In genomic region chr3:152193177-152193576, GRCm38 (mm10) we compare ENCODE assay signal across 8 mouse cellular contexts. TPM values are rescaled to one million over a fixed set of nuclear protein-coding genes. Genes with fewer than 3 reads are reported as not detected.
DNase-seq lines count a peak whose midpoint lies in the region; ATAC-seq and TF ChIP-seq lines count a peak whose summit lies in the region.

No protein-coding gene starts in this region.

- no peak for DNase-seq in heart, adult 2 months
- no peak for DNase-seq in heart, adult 18-20 months
- DNase-seq in liver, embryonic 14.5 days (ENCODE audit: low read depth in 3 of 3, low spot score in 3 of 3), result peak in 1 of 3 experiments; percentile 31
- DNase-seq in adrenal gland, postnatal 14 days, result no peak
- DNase-seq in thymus, adult 18-20 months, result no peak
- DNase-seq in spleen, adult 12 weeks (ENCODE audit: low spot score), result no peak

- H3K36me3 ChIP-seq in heart, adult 2 months (ENCODE audit: control insufficient read depth, insufficient read depth, low read length), result peaks cover 13% of the 10 kb centered on the region
- H3K36me3 ChIP-seq in forebrain, embryonic 13.5 days (ENCODE audit: poor library complexity, severe bottlenecking), result no peaks in the 10 kb centered on the region
- no peaks in the 10 kb centered on the region for H3K36me3 ChIP-seq in liver, embryonic 14.5 days (replicated peaks; ENCODE audit: control insufficient read depth, insufficient read depth, low read depth)

- no peaks in the 10 kb centered on the region for H3K79me2 ChIP-seq in heart, adult 2 months (replicated peaks; ENCODE audit: control insufficient read depth, insufficient read depth, low read length)

- peak overlapping the region; percentile 86 for H3K27ac ChIP-seq in heart, adult 2 months
- peak overlapping the region; percentile 20 for H3K27ac ChIP-seq in forebrain, embryonic 13.5 days
- peak overlapping the region; percentile 99 for H3K27ac ChIP-seq in liver, embryonic 14.5 days

- no peaks in the 10 kb centered on the region for H3K27me3 ChIP-seq in heart, adult 2 months (ENCODE audit: control insufficient read depth, insufficient read depth, low read length)
- no peaks in the 10 kb centered on the region for H3K27me3 ChIP-seq in forebrain, embryonic 13.5 days
- no peaks in the 10 kb centered on the region for H3K27me3 ChIP-seq in liver, embryonic 14.5 days (ENCODE audit: control insufficient read depth, insufficient read depth, low read length)

- no peak for TF ChIP-seq POLR2A in heart, adult 2 months (IDR thresholded peaks at IDR 0.05; ENCODE audit: insufficient read depth, low read depth, low read length)

- intact Hi-C loops in heart, adult 2 months (cut with DNase I), result loop anchor here (1.0 to 2.0 kb wide), 4 partner anchors 17 to 78 kb away; partner anchors contain the start of genes Dnajb4 and Fubp1

- ATAC-seq in CD4-positive, CD25-positive, alpha-beta regulatory T cell, adult 4 months, result peak; percentile 4
- ATAC-seq in forebrain, embryonic 13.5 days, result no peak
- ATAC-seq in liver, embryonic 14.5 days (ENCODE audit: insufficient read depth), result no peak

- peak overlapping the region; percentile 68 for H3K4me3 ChIP-seq in heart, adult 2 months
- H3K4me3 ChIP-seq in forebrain, embryonic 13.5 days, result peak overlapping the region; percentile 48
- peak overlapping the region; percentile 94 to 95 for H3K4me3 ChIP-seq in liver, embryonic 14.5 days (ENCODE audit: insufficient read depth in 1 of 2, low read depth in 2 of 2, low read length in 2 of 2)

- H3K9me3 ChIP-seq in forebrain, embryonic 13.5 days (replicated peaks), result no peaks in the 10 kb centered on the region
- H3K9me3 ChIP-seq in liver, embryonic 14.5 days (ENCODE audit: control insufficient read depth, low read length), result no peaks in the 10 kb centered on the region

- TF ChIP-seq CTCF in heart, adult 2 months (IDR thresholded peaks at IDR 0.05), result no peak
- no peak for TF ChIP-seq CTCF in liver, embryonic 14.5 days (IDR thresholded peaks at IDR 0.05; ENCODE audit: low read depth)

- peaks cover 3% of the 10 kb centered on the region for H3K4me1 ChIP-seq in heart, adult 2 months (ENCODE audit: control insufficient read depth, insufficient read depth, low read length)
- H3K4me1 ChIP-seq in forebrain, embryonic 13.5 days, result peaks cover 16% of the 10 kb centered on the region
- peaks cover 22 to 24% of the 10 kb centered on the region in 2 experiments for H3K4me1 ChIP-seq in liver, embryonic 14.5 days (replicated peaks; ENCODE audit: control insufficient read depth in 2 of 2, insufficient read depth in 2 of 2, low read length in 1 of 2)

- under 1% methylated on average over 7 of the region's 7 CpGs for WGBS in heart, adult 2 months
- WGBS in forebrain, embryonic 13.5 days, result 10% methylated on average over 7 of the region's 7 CpGs
- WGBS in liver, embryonic 14.5 days (ENCODE audit: insufficient replicate concordance), result 2% methylated on average over 7 of the region's 7 CpGs

- peak overlapping the region; percentile 58 for H3K9ac ChIP-seq in heart, adult 2 months (ENCODE audit: low read depth, low read length)
- peak overlapping the region; percentile 68 for H3K9ac ChIP-seq in forebrain, embryonic 13.5 days
- H3K9ac ChIP-seq in liver, embryonic 14.5 days (replicated peaks), result peak overlapping the region; percentile 97

- TF ChIP-seq EP300 in heart, adult 2 months (IDR thresholded peaks at IDR 0.05; ENCODE audit: insufficient read depth, low read depth, low read length), result no peak
- TF ChIP-seq EP300 in liver, embryonic 14.5 days (IDR thresholded peaks at IDR 0.05; ENCODE audit: low read depth), result no peak

- H3K4me2 ChIP-seq in forebrain, embryonic 13.5 days, result peak overlapping the region; percentile 66
- H3K4me2 ChIP-seq in liver, embryonic 14.5 days (ENCODE audit: low read depth), result peak overlapping the region; percentile 58

RNA-seq across cellular contexts. Expression of gene Dnajb4, which starts 16.9 kb away (rescaled TPM):
- 100 to 1,000 TPM in 1 of 2 experiments, 10 to 100 TPM in 1; 98.4 to 102 TPM for total RNA-seq in heart, adult 2 months (2021)
- polyA plus RNA-seq in heart, adult 2 months (2012; rRNA removed), result 18.1 and 43.8 TPM in 2 replicates
- total RNA-seq in heart, adult 18-20 months (2021), result 100 to 1,000 TPM; 118 to 137 TPM
- 1 to 10 TPM; 8.1 to 10.0 TPM for polyA plus RNA-seq in CD4-positive, CD25-positive, alpha-beta regulatory T cell, adult 4 months (2017; shearing (Covaris generic))
- 23.8 and 28.9 TPM in 2 replicates for polyA plus RNA-seq in forebrain, embryonic 13.5 days (2015; fragmentation: Nextera tagmentation; extraction: Ambion mirVana)
- polyA plus RNA-seq in liver, embryonic 14.5 days (2012; rRNA removed), result 10.9 and 18.3 TPM in 2 replicates
- polyA plus RNA-seq in liver, embryonic 14.5 days (2014; fragmentation: Nextera tagmentation; extraction: Ambion mirVana), result 29.9 and 34.3 TPM in 2 replicates
- 38.6 and 45.2 TPM in 2 replicates for total RNA-seq in adrenal gland, postnatal 14 days (2021)

RNA-seq across cellular contexts. Expression of gene Fubp1, which starts 17.0 kb away (rescaled TPM):
- total RNA-seq in heart, adult 2 months (2021), result 10 to 100 TPM; 54.2 to 58.0 TPM
- polyA plus RNA-seq in heart, adult 2 months (2012; rRNA removed), result 39.4 and 61.3 TPM in 2 replicates
- 10 to 100 TPM; 51.2 to 52.5 TPM for total RNA-seq in heart, adult 18-20 months (2021)
- polyA plus RNA-seq in CD4-positive, CD25-positive, alpha-beta regulatory T cell, adult 4 months (2017; shearing (Covaris generic)), result 100 to 1,000 TPM; 256 to 262 TPM
- 399 and 412 TPM in 2 replicates for polyA plus RNA-seq in forebrain, embryonic 13.5 days (2015; fragmentation: Nextera tagmentation; extraction: Ambion mirVana)
- polyA plus RNA-seq in liver, embryonic 14.5 days (2012; rRNA removed), result 47.3 and 50.8 TPM in 2 replicates
- polyA plus RNA-seq in liver, embryonic 14.5 days (2014; fragmentation: Nextera tagmentation; extraction: Ambion mirVana), result 64.6 and 65.3 TPM in 2 replicates
- total RNA-seq in adrenal gland, postnatal 14 days (2021), result 149 and 160 TPM in 2 replicates

RNA-seq across cellular contexts. Expression of gene Gipc2, which starts 27.1 kb away (rescaled TPM):
- 1 to 10 TPM; 3.5 to 6.1 TPM for total RNA-seq in heart, adult 2 months (2021)
- 4.8 and 5.2 TPM in 2 replicates for polyA plus RNA-seq in heart, adult 2 months (2012; rRNA removed)
- 1 to 10 TPM; 4.4 to 5.0 TPM for total RNA-seq in heart, adult 18-20 months (2021)
- polyA plus RNA-seq in CD4-positive, CD25-positive, alpha-beta regulatory T cell, adult 4 months (2017; shearing (Covaris generic)), result not detected
- polyA plus RNA-seq in forebrain, embryonic 13.5 days (2015; fragmentation: Nextera tagmentation; extraction: Ambion mirVana), result 2.1 and 2.6 TPM in 2 replicates
- polyA plus RNA-seq in liver, embryonic 14.5 days (2012; rRNA removed), result 5.1 and 7.7 TPM in 2 replicates
- polyA plus RNA-seq in liver, embryonic 14.5 days (2014; fragmentation: Nextera tagmentation; extraction: Ambion mirVana), result 16.9 and 17.8 TPM in 2 replicates
- total RNA-seq in adrenal gland, postnatal 14 days (2021), result 0.96 and 2.8 TPM in 2 replicates

Comparison
In these comparisons a context has a peak if more than half of its experiments do, and no peak if none do; other contexts are left out.
1. H3K27ac ChIP-seq: peak in every context shown above with its lines; median percentile 99 in liver, embryonic 14.5 days; 86 in heart, adult 2 months; 20 in forebrain, embryonic 13.5 days.